Comparison of ENCODE assay signal across 8 mouse cellular contexts in the genomic region with DNA sequence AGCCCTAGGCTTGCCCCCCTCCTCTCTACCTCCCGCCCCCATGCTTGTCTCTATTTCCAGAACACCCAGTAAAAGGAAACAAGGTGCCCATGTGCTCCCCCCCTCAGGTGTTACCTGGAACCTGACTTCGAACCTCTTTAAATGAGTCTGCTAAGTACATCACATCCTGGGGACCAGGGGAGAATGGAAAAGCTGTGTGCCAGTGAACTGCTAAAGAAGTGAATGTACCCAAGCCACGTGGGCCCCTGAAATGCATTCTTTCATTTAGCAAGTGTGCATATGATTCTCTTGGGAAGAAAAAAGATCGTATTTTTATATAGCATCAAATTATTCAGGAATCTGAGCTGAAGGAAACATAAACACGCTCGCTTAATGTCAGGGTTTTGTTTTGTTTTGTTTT. TPM values are rescaled to one million over a fixed set of nuclear protein-coding genes. Genes with fewer than 3 reads are reported as not detected.
DNase-seq lines count a peak whose midpoint lies in the region; ATAC-seq and TF ChIP-seq lines count a peak whose summit lies in the region.
"Had no signal": no experiment of that assay in that cellular context is flagged by ENCODE, and none has a peak within 500 bp of the region (broad histone marks: within the 10 kb centered on the region; RNA-seq: fewer than 3 reads in every experiment).

No protein-coding gene starts in this region.

- H3K9me3 ChIP-seq in forebrain, embryonic 14.5 days (replicated peaks; ENCODE audit: control insufficient read depth, low read length): no peaks in the 10 kb centered on the region
- no peaks in the 10 kb centered on the region for H3K9me3 ChIP-seq in intestine, embryonic 16.5 days (ENCODE audit: control insufficient read depth, low read length)
- H3K9me3 ChIP-seq in neural tube, embryonic 13.5 days: no peaks in the 10 kb centered on the region

- peaks cover 32% of the 10 kb centered on the region for H3K36me3 ChIP-seq in liver, adult 2 months (ENCODE audit: control insufficient read depth, insufficient read depth, low read length)
- no peaks in the 10 kb centered on the region for H3K36me3 ChIP-seq in forebrain, embryonic 14.5 days (ENCODE audit: control insufficient read depth, insufficient read depth, low read length)
- H3K36me3 ChIP-seq in intestine, embryonic 16.5 days (ENCODE audit: control insufficient read depth, insufficient read depth, low read length): no peaks in the 10 kb centered on the region
- no peaks in the 10 kb centered on the region for H3K36me3 ChIP-seq in neural tube, embryonic 13.5 days

- ATAC-seq in forebrain, embryonic 14.5 days: 0 out of 2 replicates have a peak, but pooled peaks have one; percentile 13
- no peak for ATAC-seq in intestine, embryonic 16.5 days
- ATAC-seq in neural tube, embryonic 13.5 days (ENCODE audit: low read depth): no peak

- H3K4me1 ChIP-seq in liver, adult 2 months (ENCODE audit: control insufficient read depth, insufficient read depth, low read length): peaks cover 14% of the 10 kb centered on the region
- peaks cover 21% of the 10 kb centered on the region for H3K4me1 ChIP-seq in forebrain, embryonic 14.5 days (ENCODE audit: control insufficient read depth, insufficient read depth, low read length)
- H3K4me1 ChIP-seq in intestine, embryonic 16.5 days (ENCODE audit: control insufficient read depth, insufficient read depth, low read length): peaks cover 8% of the 10 kb centered on the region; the same call in 1 of the 2 replicates
- peaks cover 29% of the 10 kb centered on the region for H3K4me1 ChIP-seq in neural tube, embryonic 13.5 days (replicated peaks)

- H3K9ac ChIP-seq in liver, adult 2 months (ENCODE audit: low read depth, low read length): peak overlapping the region; percentile 83
- peak overlapping the region; percentile 59; the same call in 1 of the 2 replicates for H3K9ac ChIP-seq in forebrain, embryonic 14.5 days (ENCODE audit: low read length)
- H3K9ac ChIP-seq in intestine, embryonic 16.5 days (ENCODE audit: low read depth, low read length): 0 out of 2 replicates have a peak overlapping the region, but pooled peaks have one; percentile 48
- peak overlapping the region; percentile 71; the same call in 1 of the 2 replicates for H3K9ac ChIP-seq in neural tube, embryonic 13.5 days

- peak overlapping the region; percentile 31 for H3K4me3 ChIP-seq in liver, adult 2 months (ENCODE audit: insufficient read depth, low read depth, low read length)
- 0 out of 2 replicates have a peak overlapping the region, but pooled peaks have one; percentile 15 for H3K4me3 ChIP-seq in forebrain, embryonic 14.5 days (ENCODE audit: low read depth, low read length)
- peak overlapping the region; percentile 36 for H3K4me3 ChIP-seq in intestine, embryonic 16.5 days (ENCODE audit: low read length)
- peak overlapping the region; percentile 25 for H3K4me3 ChIP-seq in neural tube, embryonic 13.5 days

- TF ChIP-seq POLR2A in liver, adult 2 months (IDR thresholded peaks at IDR 0.05; ENCODE audit: extremely low read depth, insufficient read depth, low read length): no peak

- H3K79me2 ChIP-seq in liver, adult 2 months (ENCODE audit: control insufficient read depth, insufficient read depth, low read length): peaks cover 20% of the 10 kb centered on the region; the same call in 1 of the 2 replicates

- peak; percentile 66 for DNase-seq in liver, adult 2 months (ENCODE audit: extremely low read depth, low read depth, low spot score)
- no peak for DNase-seq in liver
- DNase-seq in forebrain, embryonic 14.5 days (ENCODE audit: low spot score): peak; percentile 38
- DNase-seq in urinary bladder, adult 2 months (ENCODE audit: low spot score): no peak
- DNase-seq in cerebellum, postnatal 36 days: no peak

- no peaks in the 10 kb centered on the region for H3K27me3 ChIP-seq in liver, adult 2 months (ENCODE audit: control insufficient read depth, insufficient read depth, low read length)
- H3K27me3 ChIP-seq in forebrain, embryonic 14.5 days (replicated peaks; ENCODE audit: control insufficient read depth, insufficient read depth, low read length): no peaks in the 10 kb centered on the region
- no peaks in the 10 kb centered on the region for H3K27me3 ChIP-seq in intestine, embryonic 16.5 days (replicated peaks; ENCODE audit: control insufficient read depth, insufficient read depth, low read length)
- no peaks in the 10 kb centered on the region for H3K27me3 ChIP-seq in neural tube, embryonic 13.5 days

- no peak for TF ChIP-seq CTCF in liver, adult 2 months (IDR thresholded peaks at IDR 0.05; ENCODE audit: low read depth, low read length)

- WGBS in liver, adult 2 months: 18% methylated on average over 6 of the region's 6 CpGs
- whole genome bisulfite sequencing in forebrain, embryonic 14.5 days: 27% methylated on average over 6 of the region's 6 CpGs
- 47% methylated on average over 6 of the region's 6 CpGs for WGBS in intestine, embryonic 16.5 days
- 27% methylated on average over 6 of the region's 6 CpGs for WGBS in neural tube, embryonic 13.5 days

- peak overlapping the region; percentile 50 for H3K4me2 ChIP-seq in forebrain, embryonic 14.5 days (ENCODE audit: low read length)
- peak overlapping the region; percentile 66 for H3K4me2 ChIP-seq in intestine, embryonic 16.5 days (ENCODE audit: low read depth, low read length)
- peak overlapping the region; percentile 52 for H3K4me2 ChIP-seq in neural tube, embryonic 13.5 days

- peak overlapping the region; percentile 99 for H3K27ac ChIP-seq in liver, adult 2 months (replicated peaks; ENCODE audit: insufficient read depth, low read depth, low read length)
- H3K27ac ChIP-seq in forebrain, embryonic 14.5 days (ENCODE audit: low read depth, low read length): peak overlapping the region; percentile 88
- H3K27ac ChIP-seq in intestine, embryonic 16.5 days (ENCODE audit: low read length): no peak overlapping the region; the same call in 1 of the 2 replicates
- peak overlapping the region; percentile 96 for H3K27ac ChIP-seq in neural tube, embryonic 13.5 days (replicated peaks)

RNA-seq across cellular contexts. Expression of a gene that starts 3.8 kb away (rescaled TPM):
- 871 and 874 TPM in 2 replicates for total RNA-seq in liver, adult 2 months (2014; rRNA removed)
- 457 and 554 TPM in 2 replicates for polyA plus RNA-seq in liver, adult 2 months (2012; rRNA removed)
- polyA plus RNA-seq in forebrain, embryonic 14.5 days (2014; fragmentation: Nextera tagmentation; extraction: Ambion mirVana): not detected in 2 replicates
- polyA plus RNA-seq in intestine, embryonic 16.5 days (2015; fragmentation: Nextera tagmentation; extraction: Ambion mirVana): 1.2 TPM in 2 replicates
- polyA plus RNA-seq in neural tube, embryonic 13.5 days (2015; fragmentation: Nextera tagmentation; extraction: Ambion mirVana): 0.27 TPM in 1 of 2 replicates, not detected in the other
- polyA plus RNA-seq in urinary bladder, adult 2 months (2012; rRNA removed): 0.19 and 0.51 TPM in 2 replicates
- total RNA-seq: gastrocnemius, postnatal 14 days had no signal

RNA-seq across cellular contexts. Expression of a gene that starts 44.1 kb away (rescaled TPM):
- 10.4 and 10.7 TPM in 2 replicates for total RNA-seq in liver, adult 2 months (2014; rRNA removed)
- polyA plus RNA-seq in liver, adult 2 months (2012; rRNA removed): 2.8 and 3.5 TPM in 2 replicates
- polyA plus RNA-seq in forebrain, embryonic 14.5 days (2014; fragmentation: Nextera tagmentation; extraction: Ambion mirVana): 22.6 and 22.8 TPM in 2 replicates
- polyA plus RNA-seq in intestine, embryonic 16.5 days (2015; fragmentation: Nextera tagmentation; extraction: Ambion mirVana): 30.2 and 31.0 TPM in 2 replicates
- 21.6 and 23.9 TPM in 2 replicates for polyA plus RNA-seq in neural tube, embryonic 13.5 days (2015; fragmentation: Nextera tagmentation; extraction: Ambion mirVana)
- 7.1 and 7.7 TPM in 2 replicates for polyA plus RNA-seq in urinary bladder, adult 2 months (2012; rRNA removed)

RNA-seq across cellular contexts. Expression of a gene that starts 44.2 kb away (rescaled TPM):
- 7.2 and 8.3 TPM in 2 replicates for total RNA-seq in liver, adult 2 months (2014; rRNA removed)
- polyA plus RNA-seq in liver, adult 2 months (2012; rRNA removed): 5.0 and 5.5 TPM in 2 replicates
- 42.3 and 43.9 TPM in 2 replicates for polyA plus RNA-seq in forebrain, embryonic 14.5 days (2014; fragmentation: Nextera tagmentation; extraction: Ambion mirVana)
- polyA plus RNA-seq in intestine, embryonic 16.5 days (2015; fragmentation: Nextera tagmentation; extraction: Ambion mirVana): 16.4 and 17.3 TPM in 2 replicates
- polyA plus RNA-seq in neural tube, embryonic 13.5 days (2015; fragmentation: Nextera tagmentation; extraction: Ambion mirVana): 28.5 and 29.6 TPM in 2 replicates
- 11.3 and 12.3 TPM in 2 replicates for polyA plus RNA-seq in urinary bladder, adult 2 months (2012; rRNA removed)

Comparison
In these comparisons a context has a peak if more than half of its experiments do, and no peak if none do; other contexts are left out.
1. DNase-seq: peak in liver, adult 2 months (single experiment) and forebrain, embryonic 14.5 days (single experiment); none in liver (single experiment), urinary bladder, adult 2 months (single experiment) and cerebellum, postnatal 36 days (0 of 2).
2. RNA of a gene that starts 3.8 kb away (polyA plus RNA-seq): 457 to 554 TPM in liver, adult 2 months; 1.2 TPM in intestine, embryonic 16.5 days, 0.19 to 0.51 TPM in urinary bladder, adult 2 months, 0.27 TPM in neural tube, embryonic 13.5 days and not detected in forebrain, embryonic 14.5 days; every median in the first group is over 100 times any median in the second.
3. Peak in every context shown above with its lines, with median percentiles within 50 percentile points of each other: H3K4me3 ChIP-seq, H3K9ac ChIP-seq and H3K4me2 ChIP-seq.